Mouse (Mus musculus): ENCODE results near the gene Rnasek. TPM values are rescaled to one million over a fixed set of nuclear protein-coding genes. Genes with fewer than 3 reads are reported as not detected.

Gene Rnasek
- total and polyA plus RNA-seq, 2 experiments = 7.7 to 176 TPM

DNA sequence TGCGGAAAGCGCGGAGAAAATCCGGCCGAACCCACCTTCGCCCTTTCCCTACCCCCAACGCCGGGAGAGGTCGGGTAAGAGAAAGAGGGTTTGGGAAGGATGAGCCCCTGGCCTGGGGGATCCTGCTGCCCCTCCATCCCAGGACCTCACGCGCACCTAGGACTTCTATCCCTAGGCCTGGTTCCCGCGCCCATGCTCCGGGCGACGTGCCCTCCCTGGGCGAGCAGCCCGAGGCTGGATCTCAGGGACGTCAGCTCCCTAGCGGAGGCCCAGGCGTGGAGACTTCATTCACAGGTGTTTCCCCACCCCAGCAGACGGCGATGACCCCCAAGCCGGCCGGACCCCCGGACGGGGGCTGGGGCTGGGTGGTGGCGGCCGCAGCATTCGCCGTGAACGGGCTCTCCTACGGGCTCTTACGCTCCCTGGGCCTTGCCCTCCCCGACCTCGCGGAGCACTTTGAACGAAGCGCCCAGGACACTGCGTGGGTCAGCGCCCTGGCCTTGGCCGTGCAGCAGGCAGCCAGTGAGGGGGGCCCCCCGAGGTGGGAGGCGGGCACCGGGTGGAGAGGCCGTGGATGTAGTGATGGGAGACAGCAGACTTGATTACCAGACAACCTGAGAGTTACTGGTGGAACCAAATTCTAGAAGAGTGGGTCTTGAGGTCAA lies 25.3 kb downstream of the Rnasek start:
- H3K4me3 ChIP-seq (ENCODE audit: insufficient read depth, low read depth, low read length) = peak overlapping the region; percentile 55
- whole genome bisulfite sequencing = 2% methylated on average over 46 of the region's 46 CpGs
- no peaks in the 10 kb centered on the region for H3K36me3 ChIP-seq (ENCODE audit: control insufficient read depth, insufficient read depth, low read length)
- DNase-seq (ENCODE audit: extremely low read depth, low read depth, low spot score) = peak; percentile 50
- H3K79me2 ChIP-seq (ENCODE audit: control insufficient read depth, insufficient read depth, low read length) = no peaks in the 10 kb centered on the region
- H3K27ac ChIP-seq (replicated peaks; ENCODE audit: insufficient read depth, low read depth, low read length) = peak overlapping the region; percentile 17; the same call in 1 of the 2 replicates
- peaks cover 15% of the 10 kb centered on the region for H3K4me1 ChIP-seq (ENCODE audit: control insufficient read depth, insufficient read depth, low read length)
- no peak for TF ChIP-seq CTCF (IDR thresholded peaks at IDR 0.05; ENCODE audit: low read depth, low read length)
- H3K27me3 ChIP-seq (ENCODE audit: control insufficient read depth, insufficient read depth, low read length) = no peaks in the 10 kb centered on the region
- H3K9ac ChIP-seq (ENCODE audit: low read depth, low read length) = peak overlapping the region; percentile 65

DNA sequence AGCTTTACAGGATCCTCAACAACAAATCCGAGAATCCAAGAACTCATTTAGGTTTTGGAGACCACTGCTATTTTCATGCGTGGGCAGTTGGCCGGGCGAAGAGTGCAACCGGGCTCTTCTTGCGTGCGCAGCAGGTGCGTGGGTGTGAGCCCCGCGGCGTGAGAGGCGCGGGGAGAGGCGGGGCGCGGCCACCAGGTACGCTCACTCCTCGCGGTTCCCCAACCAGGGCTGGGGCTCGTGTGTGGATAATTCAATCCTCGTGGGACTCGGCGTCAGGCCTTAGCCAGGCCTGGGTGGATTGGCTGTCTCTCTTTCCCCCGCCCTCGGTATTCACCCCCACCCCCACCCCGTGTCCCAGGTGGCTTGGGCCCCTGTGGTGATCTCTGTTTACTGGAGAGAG lies 25.9 kb downstream of the Rnasek start:
- Histone ChIP-seq H3K27me3 (ENCODE audit: control insufficient read depth, insufficient read depth, low read length) (no peaks in the 10 kb centered on the region), H3K4me3 (ENCODE audit: insufficient read depth, low read depth, low read length) (peak overlapping the region; percentile 55; the same call in 1 of the 2 replicates), H3K27ac (replicated peaks; ENCODE audit: insufficient read depth, low read depth, low read length) (peak overlapping the region; percentile 42), H3K36me3 (ENCODE audit: control insufficient read depth, insufficient read depth, low read length) (no peaks in the 10 kb centered on the region), H3K4me1 (ENCODE audit: control insufficient read depth, insufficient read depth, low read length) (peaks cover 15% of the 10 kb centered on the region), H3K9ac (ENCODE audit: low read depth, low read length) (peak overlapping the region; percentile 65), H3K79me2 (ENCODE audit: control insufficient read depth, insufficient read depth, low read length) (no peaks in the 10 kb centered on the region)
- DNase-seq (ENCODE audit: extremely low read depth, low read depth, low spot score) = peak; percentile 37
- no peak for TF ChIP-seq CTCF (IDR thresholded peaks at IDR 0.05; ENCODE audit: low read depth, low read length)
- no peak for TF ChIP-seq POLR2A (IDR thresholded peaks at IDR 0.05; ENCODE audit: extremely low read depth, insufficient read depth, low read length)
- 7% methylated on average over 26 of the region's 26 CpGs for WGBS

DNA sequence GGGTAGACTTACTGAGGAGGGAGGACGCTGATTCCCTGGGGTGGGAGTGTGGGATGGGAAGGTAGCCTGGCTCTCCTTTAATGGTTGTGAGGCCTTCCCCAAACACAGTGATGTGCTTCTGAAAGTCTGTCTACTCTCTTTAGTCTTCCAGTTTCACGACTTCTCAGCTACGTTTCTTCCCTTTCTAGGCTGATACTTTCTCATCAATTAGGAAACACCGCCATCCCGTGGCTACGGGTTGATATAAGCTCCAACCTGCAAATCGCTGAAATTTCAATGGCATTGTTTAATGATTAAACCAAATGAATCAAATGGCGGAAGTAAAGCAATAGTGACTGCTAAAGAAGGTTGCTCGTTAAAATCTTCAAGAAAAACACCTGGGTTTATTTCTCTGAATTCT lies 26.7 kb downstream of the Rnasek start:
- Histone ChIP-seq H3K27me3 (ENCODE audit: control insufficient read depth, insufficient read depth, low read length) (no peaks in the 10 kb centered on the region), H3K9ac (ENCODE audit: low read depth, low read length) (peak overlapping the region; percentile 49; the same call in 1 of the 2 replicates), H3K79me2 (ENCODE audit: control insufficient read depth, insufficient read depth, low read length) (no peaks in the 10 kb centered on the region), H3K4me3 (ENCODE audit: insufficient read depth, low read depth, low read length) (no peak overlapping the region), H3K27ac (replicated peaks; ENCODE audit: insufficient read depth, low read depth, low read length) (peak overlapping the region; percentile 53; the same call in 1 of the 2 replicates), H3K4me1 (ENCODE audit: control insufficient read depth, insufficient read depth, low read length) (peaks cover 15% of the 10 kb centered on the region), H3K36me3 (ENCODE audit: control insufficient read depth, insufficient read depth, low read length) (no peaks in the 10 kb centered on the region)
- TF ChIP-seq CTCF (IDR thresholded peaks at IDR 0.05; ENCODE audit: low read depth, low read length) (peak; percentile 64), POLR2A (IDR thresholded peaks at IDR 0.05; ENCODE audit: extremely low read depth, insufficient read depth, low read length) (no peak)
- 7% methylated on average over 9 of the region's 9 CpGs for WGBS
- DNase-seq (ENCODE audit: extremely low read depth, low read depth, low spot score) = peak; percentile 88

DNA sequence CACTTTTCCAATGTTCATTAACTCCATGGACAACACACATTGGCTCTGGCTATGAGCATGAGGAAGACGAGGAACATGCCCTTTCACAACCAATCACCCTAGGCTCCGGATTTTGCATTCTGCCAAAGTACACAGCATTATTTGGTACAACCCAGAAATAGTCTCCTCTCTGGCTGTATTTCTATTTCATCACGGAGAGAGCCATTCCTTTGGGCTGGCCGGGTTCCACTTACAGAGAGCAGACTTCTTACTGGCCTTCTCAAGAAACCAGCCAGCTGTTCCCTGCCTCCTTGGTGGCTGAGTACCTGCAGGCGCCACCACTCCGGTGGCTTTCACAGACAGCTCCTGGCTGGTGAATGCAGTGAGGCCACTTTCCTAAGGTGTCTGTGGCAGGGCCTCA lies 27.2 kb downstream of the Rnasek start, which contains the start of gene Slc16a11:
Slc16a11 (plus strand) TSS at position 330 of the 400 bp plus-strand sequence.
- peak within 1 kb of the TSS; percentile 53 for H3K27ac ChIP-seq (replicated peaks; ENCODE audit: insufficient read depth, low read depth, low read length)
- peak within 1 kb of the TSS; percentile 58 for H3K9ac ChIP-seq (ENCODE audit: low read depth, low read length)
- peaks cover 15% of the 10 kb centered on the region for H3K4me1 ChIP-seq (ENCODE audit: control insufficient read depth, insufficient read depth, low read length)
- H3K79me2 ChIP-seq (ENCODE audit: control insufficient read depth, insufficient read depth, low read length) = no peaks in the 10 kb centered on the region
- no peak within 1 kb of the TSS; the same call in 1 of the 2 replicates for H3K4me3 ChIP-seq (ENCODE audit: insufficient read depth, low read depth, low read length)
- TF ChIP-seq POLR2A (IDR thresholded peaks at IDR 0.05; ENCODE audit: extremely low read depth, insufficient read depth, low read length) (no peak), CTCF (IDR thresholded peaks at IDR 0.05; ENCODE audit: low read depth, low read length) (no peak)
- no peaks in the 10 kb centered on the region for H3K36me3 ChIP-seq (ENCODE audit: control insufficient read depth, insufficient read depth, low read length)
- 39% methylated on average over 6 of the region's 6 CpGs for WGBS
- no peaks in the 10 kb centered on the region for H3K27me3 ChIP-seq (ENCODE audit: control insufficient read depth, insufficient read depth, low read length)
- DNase-seq (ENCODE audit: extremely low read depth, low read depth, low spot score) = peak; percentile 72

DNA sequence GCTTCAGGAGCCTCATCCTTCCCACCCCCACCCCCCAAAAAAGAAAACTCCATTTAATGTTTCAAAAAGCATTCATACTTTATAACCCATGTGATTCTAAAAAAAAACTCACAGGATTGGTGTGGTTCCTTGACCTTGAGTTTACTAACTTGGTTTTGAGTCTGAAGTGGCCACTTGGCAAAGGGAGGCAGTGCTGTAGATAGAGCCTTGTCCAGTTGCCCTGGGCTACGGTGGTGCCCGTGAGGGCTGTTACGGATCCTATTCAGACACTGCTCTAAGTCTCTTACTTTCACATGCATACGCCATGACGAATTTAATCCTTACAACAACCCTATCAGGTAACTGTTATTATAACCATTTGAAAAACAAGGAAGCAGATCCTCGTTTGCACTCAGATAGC lies 27.7 kb downstream of the Rnasek start:
- 89% methylated on average over 6 of the region's 6 CpGs for WGBS
- Histone ChIP-seq H3K4me3 (ENCODE audit: insufficient read depth, low read depth, low read length) (no peak overlapping the region), H3K9ac (ENCODE audit: low read depth, low read length) (no peak overlapping the region), H3K4me1 (ENCODE audit: control insufficient read depth, insufficient read depth, low read length) (peaks cover 15% of the 10 kb centered on the region), H3K36me3 (ENCODE audit: control insufficient read depth, insufficient read depth, low read length) (no peaks in the 10 kb centered on the region), H3K27me3 (ENCODE audit: control insufficient read depth, insufficient read depth, low read length) (no peaks in the 10 kb centered on the region), H3K27ac (replicated peaks; ENCODE audit: insufficient read depth, low read depth, low read length) (no peak overlapping the region), H3K79me2 (ENCODE audit: control insufficient read depth, insufficient read depth, low read length) (no peaks in the 10 kb centered on the region)
- no peak for DNase-seq (ENCODE audit: extremely low read depth, low read depth, low spot score)
- no peak for TF ChIP-seq CTCF (IDR thresholded peaks at IDR 0.05; ENCODE audit: low read depth, low read length)
- no peak for TF ChIP-seq POLR2A (IDR thresholded peaks at IDR 0.05; ENCODE audit: extremely low read depth, insufficient read depth, low read length)

DNA sequence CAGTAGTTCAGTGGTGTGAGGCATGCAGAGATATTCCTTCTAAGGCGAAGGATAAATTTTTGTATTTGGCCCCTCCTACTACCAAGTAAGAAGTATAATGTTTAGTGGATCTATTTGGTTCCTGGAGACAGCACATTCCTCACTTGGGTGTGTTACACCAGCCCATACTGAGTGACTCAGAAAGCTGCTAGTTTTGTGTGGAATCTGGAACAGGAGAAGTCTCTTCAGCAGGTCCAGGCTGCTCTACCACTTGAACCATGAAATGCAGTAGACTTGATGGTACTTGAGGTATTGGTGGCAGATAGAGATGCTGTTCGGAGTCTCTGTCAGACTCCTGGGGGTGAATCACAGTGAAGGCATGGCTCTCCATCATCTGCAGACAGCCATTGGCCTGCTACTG lies 29.0 kb downstream of the Rnasek start:
- H3K27ac ChIP-seq (replicated peaks; ENCODE audit: insufficient read depth, low read depth, low read length) = no peak overlapping the region
- no peaks in the 10 kb centered on the region for H3K36me3 ChIP-seq (ENCODE audit: control insufficient read depth, insufficient read depth, low read length)
- DNase-seq (ENCODE audit: extremely low read depth, low read depth, low spot score) = no peak
- H3K9ac ChIP-seq (ENCODE audit: low read depth, low read length) = no peak overlapping the region
- 98% methylated on average over 2 of the region's 2 CpGs for WGBS
- no peak for TF ChIP-seq CTCF (IDR thresholded peaks at IDR 0.05; ENCODE audit: low read depth, low read length)
- TF ChIP-seq POLR2A (IDR thresholded peaks at IDR 0.05; ENCODE audit: extremely low read depth, insufficient read depth, low read length) = no peak
- H3K79me2 ChIP-seq (ENCODE audit: control insufficient read depth, insufficient read depth, low read length) = no peaks in the 10 kb centered on the region
- H3K4me1 ChIP-seq (ENCODE audit: control insufficient read depth, insufficient read depth, low read length) = peaks cover 15% of the 10 kb centered on the region
- no peak overlapping the region for H3K4me3 ChIP-seq (ENCODE audit: insufficient read depth, low read depth, low read length)
- no peaks in the 10 kb centered on the region for H3K27me3 ChIP-seq (ENCODE audit: control insufficient read depth, insufficient read depth, low read length)
